Mouse (Mus musculus): Measurements from ENCODE around the gene H2afb3. TPM values are rescaled to one million over a fixed set of nuclear protein-coding genes. Genes with fewer than 3 reads are reported as not detected.
A peak's percentile ranks its signal among the peaks of the same experiment; 100 is the strongest.
"Not testable (repeated sequence)": the region's sequence is repeated elsewhere in the genome, so short reads cannot be mapped to it uniquely, and the experiment has no call there.

H2afb3 gene
- not detected in 2 replicates for polyA plus RNA-seq (2014; fragmentation: Nextera tagmentation; extraction: Ambion mirVana)

GRCm38 (mm10) chrX:120312995-120313394 lies at the start of gene H2afb3:
H2afb3 (minus strand) TSS chrX:120313095.
- not testable (repeated sequence) for H3K4me1 ChIP-seq (replicated peaks; ENCODE audit: control insufficient read depth, insufficient read depth, low read length); H3K9me3 ChIP-seq (ENCODE audit: control insufficient read depth, low read length); H3K27me3 ChIP-seq (replicated peaks; ENCODE audit: control insufficient read depth, insufficient read depth, low read length); H3K27ac ChIP-seq (ENCODE audit: low read depth, low read length); H3K4me2 ChIP-seq; H3K4me3 ChIP-seq (ENCODE audit: low read depth, low read length); H3K9ac ChIP-seq (ENCODE audit: low read depth, low read length); H3K36me3 ChIP-seq (ENCODE audit: control insufficient read depth, insufficient read depth, low read length); DNase-seq (ENCODE audit: low spot score); ATAC-seq (replicated peaks; ENCODE audit: low FRiP score)
- WGBS = 85% methylated on average over 9 of the region's 10 CpGs

- no peak for ATAC-seq (replicated peaks; ENCODE audit: low FRiP score)
- Histone ChIP-seq H3K4me1 (replicated peaks; ENCODE audit: control insufficient read depth, insufficient read depth, low read length) (no peaks in the 10 kb centered on the region), H3K9me3 (ENCODE audit: control insufficient read depth, low read length) (no peaks in the 10 kb centered on the region)
Measured at GRCm38 (mm10) chrX:120301469-120302175, 11.3 kb downstream of the H2afb3 start.

DNA sequence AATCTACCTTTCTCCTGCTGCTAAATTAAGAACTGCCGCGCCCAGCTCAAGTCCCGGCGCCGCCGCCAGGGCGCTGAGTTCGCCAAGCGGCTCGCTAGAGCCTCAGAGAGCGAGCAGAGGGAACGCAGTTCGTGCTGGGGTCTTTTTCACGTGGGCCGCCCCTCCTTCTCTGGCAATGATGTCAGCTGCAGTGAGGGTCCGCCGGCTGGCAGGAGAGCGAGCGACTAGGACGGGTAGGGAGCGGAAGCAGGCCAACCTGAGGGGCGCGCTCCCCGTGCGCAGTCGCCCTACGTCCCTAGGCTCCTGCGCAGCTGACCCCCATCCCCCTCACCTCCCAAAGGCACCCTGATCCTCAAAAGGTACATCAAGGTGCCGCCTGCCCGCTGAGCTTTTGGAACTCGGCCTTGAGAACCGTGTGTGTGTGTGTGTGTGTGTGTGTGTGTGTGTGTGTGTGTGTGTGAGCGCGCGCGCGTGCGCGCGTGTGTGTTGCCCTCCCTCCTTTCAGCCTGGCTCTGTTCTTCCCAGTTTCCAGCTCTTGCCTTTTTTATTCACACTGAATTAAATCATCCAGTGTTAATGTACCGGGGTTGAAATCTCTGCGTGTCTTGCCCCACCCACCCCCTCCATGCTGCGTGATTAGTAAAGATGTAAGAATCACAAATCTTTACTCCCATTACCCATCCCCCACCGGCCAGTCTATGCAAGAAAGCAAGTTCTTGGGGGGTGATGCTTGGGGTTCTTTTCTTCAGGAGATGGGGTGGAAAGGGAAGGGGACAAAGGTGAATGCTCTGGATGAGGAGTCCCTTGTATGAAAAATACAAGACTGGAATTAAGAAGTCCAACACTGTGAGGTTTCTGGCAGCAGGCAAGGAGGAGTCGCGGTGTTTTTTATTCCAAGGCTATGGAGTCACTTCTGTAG lies 19.8 kb downstream of the H2afb3 start:
- Histone ChIP-seq H3K9me3 (ENCODE audit: control insufficient read depth, low read length) (no peaks in the 10 kb centered on the region), H3K4me3 (ENCODE audit: low read depth, low read length) (peak overlapping the region; percentile 39), H3K27ac (ENCODE audit: low read depth, low read length) (no peak overlapping the region), H3K4me1 (replicated peaks; ENCODE audit: control insufficient read depth, insufficient read depth, low read length) (no peaks in the 10 kb centered on the region), H3K4me2 (peak overlapping the region; percentile 54), H3K27me3 (replicated peaks; ENCODE audit: control insufficient read depth, insufficient read depth, low read length) (peaks cover 36% of the 10 kb centered on the region), H3K36me3 (ENCODE audit: control insufficient read depth, insufficient read depth, low read length) (no peaks in the 10 kb centered on the region), H3K9ac (ENCODE audit: low read depth, low read length) (no peak overlapping the region)
- WGBS = 6% methylated on average over 37 of the region's 46 CpGs
- ATAC-seq (replicated peaks; ENCODE audit: low FRiP score) = no peak
- no peak for DNase-seq (ENCODE audit: low spot score)

More at GRCm38 (mm10) chrX:120301469-120302175, 11.3 kb downstream of the H2afb3 start:
- Histone ChIP-seq H3K27ac (ENCODE audit: low read depth, low read length) (no peak overlapping the region), H3K36me3 (ENCODE audit: control insufficient read depth, insufficient read depth, low read length) (no peaks in the 10 kb centered on the region), H3K9ac (ENCODE audit: low read depth, low read length) (no peak overlapping the region), H3K4me2 (no peak overlapping the region), H3K27me3 (replicated peaks; ENCODE audit: control insufficient read depth, insufficient read depth, low read length) (no peaks in the 10 kb centered on the region), H3K4me3 (ENCODE audit: low read depth, low read length) (no peak overlapping the region)
- DNase-seq (ENCODE audit: low spot score) = no peak
- 60% methylated on average over 2 of the region's 2 CpGs for WGBS

GRCm38 (mm10) chrX:120291696-120292095 lies 21.2 kb downstream of the H2afb3 start:
- H3K27me3 ChIP-seq (replicated peaks; ENCODE audit: control insufficient read depth, insufficient read depth, low read length) = peaks cover 36% of the 10 kb centered on the region
- no peak overlapping the region for H3K4me2 ChIP-seq
- H3K9me3 ChIP-seq (ENCODE audit: control insufficient read depth, low read length) = no peaks in the 10 kb centered on the region
- ATAC-seq (replicated peaks; ENCODE audit: low FRiP score) = no peak
- no peak overlapping the region for H3K27ac ChIP-seq (ENCODE audit: low read depth, low read length)
- WGBS = 11% methylated on average over 13 of the region's 13 CpGs
- H3K9ac ChIP-seq (ENCODE audit: low read depth, low read length) = no peak overlapping the region
- no peaks in the 10 kb centered on the region for H3K4me1 ChIP-seq (replicated peaks; ENCODE audit: control insufficient read depth, insufficient read depth, low read length)
- DNase-seq (ENCODE audit: low spot score) = no peak
- no peak overlapping the region for H3K4me3 ChIP-seq (ENCODE audit: low read depth, low read length)
- no peaks in the 10 kb centered on the region for H3K36me3 ChIP-seq (ENCODE audit: control insufficient read depth, insufficient read depth, low read length)

DNA sequence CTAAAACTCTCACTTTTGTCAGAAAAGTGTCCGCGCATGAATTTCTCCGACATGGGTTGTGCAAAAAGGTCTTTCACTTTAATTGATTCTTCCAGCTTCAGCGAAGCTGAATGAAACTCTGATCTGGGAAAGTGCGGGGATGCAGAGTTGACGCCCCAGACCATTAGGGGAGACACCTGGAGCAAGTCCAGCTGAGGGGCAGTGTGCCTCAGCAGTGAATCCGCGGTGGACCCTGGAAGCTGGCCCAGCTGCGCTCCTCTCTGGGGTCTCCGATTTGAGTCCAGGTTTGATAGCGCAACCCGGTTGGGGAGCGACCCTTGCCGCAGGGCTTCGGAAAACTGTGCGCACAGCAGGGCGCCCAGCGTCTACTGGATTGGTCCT lies 22.0 kb downstream of the H2afb3 start:
- H3K9me3 ChIP-seq (ENCODE audit: control insufficient read depth, low read length) = no peaks in the 10 kb centered on the region
- DNase-seq (ENCODE audit: low spot score) (no peak), ATAC-seq (replicated peaks; ENCODE audit: low FRiP score) (no peak)
- H3K9ac ChIP-seq (ENCODE audit: low read depth, low read length) = no peak overlapping the region
- peak overlapping the region; percentile 55 for H3K4me2 ChIP-seq
- H3K36me3 ChIP-seq (ENCODE audit: control insufficient read depth, insufficient read depth, low read length) = no peaks in the 10 kb centered on the region
- WGBS = 6% methylated on average over 18 of the region's 18 CpGs
- H3K27me3 ChIP-seq (replicated peaks; ENCODE audit: control insufficient read depth, insufficient read depth, low read length) = peaks cover 36% of the 10 kb centered on the region
- peak overlapping the region; percentile 34 for H3K4me3 ChIP-seq (ENCODE audit: low read depth, low read length)
- H3K4me1 ChIP-seq (replicated peaks; ENCODE audit: control insufficient read depth, insufficient read depth, low read length) = no peaks in the 10 kb centered on the region
- no peak overlapping the region for H3K27ac ChIP-seq (ENCODE audit: low read depth, low read length)

GRCm38 (mm10) chrX:120290011-120290899 lies 22.6 kb downstream of the H2afb3 start, which contains the start of gene Pcdh11x:
Pcdh11x (plus strand) TSS chrX:120290259.
- DNase-seq (ENCODE audit: low spot score) (no peak), ATAC-seq (replicated peaks; ENCODE audit: low FRiP score) (no peak)
- Histone ChIP-seq H3K9me3 (ENCODE audit: control insufficient read depth, low read length) (no peaks in the 10 kb centered on the region), H3K9ac (ENCODE audit: low read depth, low read length) (no peak within 1 kb of the TSS), H3K27me3 (replicated peaks; ENCODE audit: control insufficient read depth, insufficient read depth, low read length) (peaks cover 36% of the 10 kb centered on the region), H3K4me2 (peak within 1 kb of the TSS; percentile 55), H3K4me1 (replicated peaks; ENCODE audit: control insufficient read depth, insufficient read depth, low read length) (no peaks in the 10 kb centered on the region), H3K27ac (ENCODE audit: low read depth, low read length) (no peak within 1 kb of the TSS), H3K4me3 (ENCODE audit: low read depth, low read length) (peak within 1 kb of the TSS; percentile 34), H3K36me3 (ENCODE audit: control insufficient read depth, insufficient read depth, low read length) (no peaks in the 10 kb centered on the region)
- WGBS = 4% methylated on average over 35 of the region's 40 CpGs

DNA sequence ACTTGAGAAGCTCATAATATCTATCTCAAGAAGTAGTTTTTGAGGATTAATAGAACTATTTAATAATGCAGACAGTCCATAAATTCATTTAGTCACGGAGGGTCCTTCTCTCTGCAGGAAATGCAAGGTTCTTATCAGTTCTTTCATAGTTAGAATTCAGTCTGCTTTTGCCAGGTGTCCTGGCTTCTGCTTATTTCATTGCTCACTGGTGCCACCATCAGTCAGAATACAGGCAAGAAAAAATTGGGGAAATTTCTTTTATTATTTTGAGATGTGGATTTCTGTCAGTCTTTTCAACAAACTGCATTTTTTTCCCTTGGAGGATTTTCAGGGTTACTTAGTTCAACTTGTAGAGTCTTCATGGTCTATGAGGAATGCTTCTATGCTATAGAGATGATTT lies 25.4 kb downstream of the H2afb3 start:
- Histone ChIP-seq H3K27ac (ENCODE audit: low read depth, low read length) (no peak overlapping the region), H3K4me2 (no peak overlapping the region), H3K9me3 (ENCODE audit: control insufficient read depth, low read length) (no peaks in the 10 kb centered on the region), H3K27me3 (replicated peaks; ENCODE audit: control insufficient read depth, insufficient read depth, low read length) (peaks cover 32% of the 10 kb centered on the region), H3K9ac (ENCODE audit: low read depth, low read length) (no peak overlapping the region), H3K36me3 (ENCODE audit: control insufficient read depth, insufficient read depth, low read length) (no peaks in the 10 kb centered on the region), H3K4me1 (replicated peaks; ENCODE audit: control insufficient read depth, insufficient read depth, low read length) (no peaks in the 10 kb centered on the region), H3K4me3 (ENCODE audit: low read depth, low read length) (no peak overlapping the region)
- ATAC-seq (replicated peaks; ENCODE audit: low FRiP score) (no peak), DNase-seq (ENCODE audit: low spot score) (no peak)
- 4% methylated on average over 1 of the region's 1 CpGs for WGBS

- Histone ChIP-seq H3K4me3 (ENCODE audit: low read depth, low read length) (no peak overlapping the region), H3K4me2 (no peak overlapping the region), H3K27me3 (replicated peaks; ENCODE audit: control insufficient read depth, insufficient read depth, low read length) (peaks cover 13% of the 10 kb centered on the region), H3K4me1 (replicated peaks; ENCODE audit: control insufficient read depth, insufficient read depth, low read length) (no peaks in the 10 kb centered on the region), H3K9ac (ENCODE audit: low read depth, low read length) (no peak overlapping the region), H3K9me3 (ENCODE audit: control insufficient read depth, low read length) (no peaks in the 10 kb centered on the region), H3K27ac (ENCODE audit: low read depth, low read length) (no peak overlapping the region), H3K36me3 (ENCODE audit: control insufficient read depth, insufficient read depth, low read length) (no peaks in the 10 kb centered on the region)
- ATAC-seq (replicated peaks; ENCODE audit: low FRiP score) (no peak), DNase-seq (ENCODE audit: low spot score) (no peak)
Measured at GRCm38 (mm10) chrX:120285522-120285921, 27.4 kb downstream of the H2afb3 start.
